Comparison of ENCODE assay signal across 15 mouse cellular contexts in the genomic region with DNA sequence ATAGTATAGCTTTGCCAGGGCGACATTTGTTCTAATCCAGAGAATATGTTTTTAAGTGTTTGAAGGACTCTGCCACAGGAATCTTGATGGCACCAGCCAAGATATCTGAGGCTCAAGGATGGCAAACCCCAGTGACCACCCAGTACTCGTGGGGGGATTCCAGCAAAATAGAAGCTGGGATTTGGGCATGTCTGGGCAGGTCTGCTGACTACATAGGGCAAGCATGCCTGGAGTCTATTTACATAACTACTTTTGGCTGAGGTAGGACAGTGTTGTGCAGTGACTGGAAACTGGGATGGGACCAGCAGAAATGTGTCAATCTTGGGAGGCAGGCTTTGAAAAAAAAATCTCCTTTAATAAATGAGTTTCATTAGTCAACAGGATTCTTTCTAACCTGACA. TPM values are rescaled to one million over a fixed set of nuclear protein-coding genes. Genes with fewer than 3 reads are reported as not detected.
"Had no signal": no experiment of that assay in that cellular context is flagged by ENCODE, and none has a peak within 500 bp of the region (broad histone marks: within the 10 kb centered on the region; RNA-seq: fewer than 3 reads in every experiment).

No protein-coding gene starts in this region.

- H3K4me2 ChIP-seq: liver, embryonic 11.5 days; liver, embryonic 15.5 days; lung, embryonic 14.5 days; midbrain, embryonic 11.5 days; midbrain, embryonic 15.5 days; neural tube, embryonic 13.5 days had no signal

- H3K27ac ChIP-seq: limb, embryonic 10.5 days; liver, embryonic 15.5 days; macrophage; midbrain, embryonic 15.5 days; neural tube, embryonic 13.5 days had no signal

- H3K4me1 ChIP-seq: limb, embryonic 10.5 days; liver, embryonic 15.5 days; megakaryocyte, embryonic 14.5 days; midbrain, embryonic 15.5 days; neural tube, embryonic 13.5 days had no signal

- ATAC-seq: midbrain, embryonic 15.5 days had no signal

- H3K36me3 ChIP-seq: limb, embryonic 10.5 days; liver, embryonic 15.5 days; midbrain, embryonic 15.5 days; neural tube, embryonic 13.5 days had no signal

- H3K4me3 ChIP-seq: limb, embryonic 10.5 days; liver, embryonic 15.5 days; megakaryocyte, embryonic 14.5 days; midbrain, embryonic 15.5 days; neural tube, embryonic 13.5 days had no signal

- H3K27me3 ChIP-seq: liver, embryonic 15.5 days; midbrain, embryonic 15.5 days; neural tube, embryonic 13.5 days had no signal

- DNase-seq: kidney, postnatal 14 days; lung, embryonic 14.5 days; lung, postnatal 14 days; retina, postnatal 1 day; right cerebral cortex, postnatal 14 days; thymus, postnatal 36 days had no signal

- H3K9ac ChIP-seq: liver, embryonic 15.5 days; lung, embryonic 14.5 days; midbrain, embryonic 15.5 days; neural tube, embryonic 13.5 days had no signal

- H3K9me3 ChIP-seq: limb, embryonic 10.5 days; liver, embryonic 15.5 days; midbrain, embryonic 15.5 days; neural tube, embryonic 13.5 days had no signal

RNA-seq across cellular contexts. Expression of a gene that starts 11.5 kb away (rescaled TPM):
- total RNA-seq: monocyte, adult 5-6 weeks had no signal
- polyA plus RNA-seq: macrophage had no signal
